17 mouse cellular contexts compared by ENCODE assay signal in genomic region chr17:72796506-72796905, GRCm38 (mm10). TPM values are rescaled to one million over a fixed set of nuclear protein-coding genes. Genes with fewer than 3 reads are reported as not detected.
DNase-seq lines count a peak whose midpoint lies in the region; ATAC-seq and TF ChIP-seq lines count a peak whose summit lies in the region.
"Had no signal": no experiment of that assay in that cellular context is flagged by ENCODE, and none has a peak within 500 bp of the region (broad histone marks: within the 10 kb centered on the region; RNA-seq: fewer than 3 reads in every experiment).

No protein-coding gene starts in this region.

- no peaks in the 10 kb centered on the region for H3K36me3 ChIP-seq in kidney, postnatal 0 days (ENCODE audit: insufficient read depth, low read length)
- no peaks in the 10 kb centered on the region for H3K36me3 ChIP-seq in testis, adult 2 months (ENCODE audit: control insufficient read depth, insufficient read depth, low read length)
- no peaks in the 10 kb centered on the region for H3K36me3 ChIP-seq in ES-E14 (ENCODE audit: control insufficient read depth, insufficient read depth, low read length, poor library complexity, severe bottlenecking)
- no peaks in the 10 kb centered on the region for H3K36me3 ChIP-seq in splenic B cell, adult 2 months (ENCODE audit: control insufficient read depth, insufficient read depth, low read length, poor library complexity, severe bottlenecking)
- H3K36me3 ChIP-seq: embryonic facial prominence, embryonic 13.5 days; forebrain, embryonic 12.5 days; hindbrain, embryonic 15.5 days; neural tube, embryonic 13.5 days had no signal

- no peak overlapping the region for H3K9ac ChIP-seq in kidney, postnatal 0 days (ENCODE audit: low read depth, low read length)
- no peak overlapping the region for H3K9ac ChIP-seq in ES-E14 (ENCODE audit: insufficient read depth, low read depth, low read length, poor library complexity, severe bottlenecking)
- H3K9ac ChIP-seq: embryonic facial prominence, embryonic 13.5 days; forebrain, embryonic 12.5 days; hindbrain, embryonic 15.5 days; neural tube, embryonic 13.5 days had no signal

- TF ChIP-seq CTCF in kidney, postnatal 0 days (IDR thresholded peaks at IDR 0.05; ENCODE audit: low read depth) = peak; percentile 31
- TF ChIP-seq CTCF in testis, adult 2 months (IDR thresholded peaks at IDR 0.05; ENCODE audit: control insufficient read depth, insufficient read depth, insufficient replicate concordance, low read depth, low read length) = peak; percentile 34; the same call in 1 of the 2 replicates

- no peaks in the 10 kb centered on the region for H3K9me3 ChIP-seq in kidney, postnatal 0 days (replicated peaks; ENCODE audit: low read length)
- no peaks in the 10 kb centered on the region for H3K9me3 ChIP-seq in ES-E14 (ENCODE audit: control insufficient read depth, insufficient read depth, low read depth, low read length)
- H3K9me3 ChIP-seq: embryonic facial prominence, embryonic 13.5 days; forebrain, embryonic 12.5 days; hindbrain, embryonic 15.5 days; neural tube, embryonic 13.5 days had no signal

- WGBS in kidney, postnatal 0 days = 94% methylated on average over 3 of the region's 3 CpGs

- H3K27me3 ChIP-seq in kidney, postnatal 0 days (ENCODE audit: insufficient read depth, low read length) = no peaks in the 10 kb centered on the region
- H3K27me3 ChIP-seq in testis, adult 2 months (ENCODE audit: control insufficient read depth, insufficient read depth, low read length) = no peaks in the 10 kb centered on the region
- H3K27me3 ChIP-seq in splenic B cell, adult 2 months (ENCODE audit: control insufficient read depth, insufficient read depth, low read length, poor library complexity, severe bottlenecking) = no peaks in the 10 kb centered on the region
- H3K27me3 ChIP-seq: embryonic facial prominence, embryonic 13.5 days; forebrain, embryonic 12.5 days; hindbrain, embryonic 15.5 days; neural tube, embryonic 13.5 days had no signal

- H3K4me3 ChIP-seq in kidney, postnatal 0 days (replicated peaks; ENCODE audit: low read depth, low read length) = no peak overlapping the region
- H3K4me3 ChIP-seq in testis, adult 2 months (ENCODE audit: control insufficient read depth, low read depth, low read length) = no peak overlapping the region
- H3K4me3 ChIP-seq in ES-E14 (ENCODE audit: insufficient read depth in 1 of 2, low read depth in 1 of 2, low read length in 2 of 2, poor library complexity in 1 of 2, severe bottlenecking in 1 of 2) = no peak overlapping the region
- H3K4me3 ChIP-seq: embryonic facial prominence, embryonic 13.5 days; forebrain, embryonic 12.5 days; hindbrain, embryonic 15.5 days; neural tube, embryonic 13.5 days had no signal

- in situ Hi-C loops in ES-E14 (cut with MboI; ENCODE audit: low sequenced_read_pairs in 2 of 2, unreplicated experiment in 2 of 2) = loop anchor here in 1 of 2 experiments (25.0 kb wide), 1 partner anchor 184 kb away; the partner anchor contains the start of gene Alk

- H3K27ac ChIP-seq in kidney, postnatal 0 days = no peak overlapping the region
- H3K27ac ChIP-seq in testis, adult 2 months (ENCODE audit: control insufficient read depth, insufficient read depth, low read depth, low read length) = no peak overlapping the region
- H3K27ac ChIP-seq in ES-E14 (ENCODE audit: insufficient read depth, low read depth, low read length, poor library complexity, severe bottlenecking) = no peak overlapping the region
- H3K27ac ChIP-seq: embryonic facial prominence, embryonic 13.5 days; forebrain, embryonic 12.5 days; hindbrain, embryonic 15.5 days; neural tube, embryonic 13.5 days had no signal

- no peak for DNase-seq in kidney, postnatal 0 days (ENCODE audit: low spot score)
- DNase-seq in kidney, adult 9 months = no peak
- DNase-seq in testis, postnatal 10 days (ENCODE audit: low spot score) = no peak
- DNase-seq in ES-E14 (ENCODE audit: low read depth, low spot score) = peak; percentile 37
- peak; percentile 37 for DNase-seq in splenic B cell, adult 2 months (ENCODE audit: low read depth, low spot score)
- DNase-seq in heart, adult 18-20 months = no peak
- DNase-seq: gastrocnemius, postnatal 14 days; kidney, postnatal 10 days; layer of hippocampus, postnatal 36 days; lung, postnatal 36 days; midbrain, embryonic 14.5 days; thymus, postnatal 25 days had no signal

- no peak for ATAC-seq in kidney, postnatal 0 days (replicated peaks; ENCODE audit: low FRiP score, low read depth)

- H3K4me1 ChIP-seq in kidney, postnatal 0 days (replicated peaks; ENCODE audit: insufficient read depth, low read length) = no peaks in the 10 kb centered on the region
- no peaks in the 10 kb centered on the region for H3K4me1 ChIP-seq in testis, adult 2 months (ENCODE audit: control insufficient read depth, insufficient read depth, low read length)
- H3K4me1 ChIP-seq in ES-E14 (ENCODE audit: control insufficient read depth in 2 of 2, insufficient read depth in 2 of 2, low read length in 2 of 2, poor library complexity in 1 of 2) = no peaks in the 10 kb centered on the region
- H3K4me1 ChIP-seq: embryonic facial prominence, embryonic 13.5 days; forebrain, embryonic 12.5 days; hindbrain, embryonic 15.5 days; neural tube, embryonic 13.5 days had no signal

- no peak for TF ChIP-seq POLR2A in testis, adult 2 months (IDR thresholded peaks at IDR 0.05; ENCODE audit: control insufficient read depth, low read depth, low read length)

- H3K4me2 ChIP-seq in kidney, postnatal 0 days (ENCODE audit: low read length) = no peak overlapping the region
- H3K4me2 ChIP-seq: embryonic facial prominence, embryonic 13.5 days; forebrain, embryonic 12.5 days; hindbrain, embryonic 15.5 days; neural tube, embryonic 13.5 days had no signal

TF ChIP-seq in ES-E14, 5 proteins besides CTCF, POLR2A, EP300 and RAD21:
- TF ChIP-seq ZC3H11A (IDR thresholded peaks at IDR 0.05; ENCODE audit: borderline replicate concordance, low read depth, low read length) (no peak), ZNF384 (IDR thresholded peaks at IDR 0.05; ENCODE audit: low read depth, low read length) (no peak), CHD2 (IDR thresholded peaks at IDR 0.05; ENCODE audit: low read depth, low read length) (no peak), MAFK (IDR thresholded peaks at IDR 0.05; ENCODE audit: insufficient read depth, low read depth, low read length) (no peak), HCFC1 (IDR thresholded peaks at IDR 0.05; ENCODE audit: borderline replicate concordance, insufficient read depth, low read length) (no peak)

RNA-seq across cellular contexts. Expression of gene Ypel5, which starts 39.7 kb away (rescaled TPM):
- 63.1 and 66.7 TPM in 2 replicates for polyA plus RNA-seq in kidney, postnatal 0 days (2015; fragmentation: Nextera tagmentation; extraction: Ambion mirVana)
- polyA plus RNA-seq in testis, adult 2 months (2012; rRNA removed) = 35.5 and 43.0 TPM in 2 replicates
- total RNA-seq in ES-E14 (2012; rRNA removed) = 12.1 and 20.7 TPM in 2 replicates
- 10 to 100 TPM; 39.3 to 42.8 TPM for total RNA-seq in heart, adult 18-20 months (2021)

Comparison
In these comparisons a context has a peak if more than half of its experiments do, and no peak if none do; other contexts are left out.
1. DNase-seq: peak in ES-E14 (single experiment) and splenic B cell, adult 2 months (single experiment); none in kidney, postnatal 0 days (single experiment), kidney, adult 9 months (single experiment), testis, postnatal 10 days (single experiment) and heart, adult 18-20 months (0 of 2).